Comparison of ENCODE assay signal across 9 mouse cellular contexts in the genomic region with DNA sequence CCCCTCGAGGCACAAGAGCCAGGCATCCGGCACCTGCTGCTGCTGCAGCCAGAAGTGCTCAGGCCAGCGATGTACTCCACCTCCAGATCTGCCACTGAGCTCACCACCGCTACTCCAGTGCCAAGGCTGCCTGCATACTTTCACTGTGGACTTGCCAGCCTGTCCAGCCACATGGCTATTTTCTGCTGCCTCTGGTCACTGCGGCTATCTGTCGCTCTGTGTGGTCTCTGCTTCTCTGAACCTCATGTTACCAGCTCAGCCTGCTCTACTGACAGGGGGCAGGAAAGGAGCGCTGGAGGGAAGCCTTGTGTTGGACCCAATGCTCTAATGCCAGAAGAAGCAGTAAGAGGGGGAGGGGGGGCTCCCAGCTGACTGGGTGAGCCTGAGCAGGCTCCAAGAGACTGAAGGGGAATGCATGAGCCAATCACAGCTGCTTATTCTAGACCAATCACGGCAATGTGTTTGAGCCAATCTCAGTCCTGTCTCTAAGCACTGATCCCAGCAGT. TPM values are rescaled to one million over a fixed set of nuclear protein-coding genes. Genes with fewer than 3 reads are reported as not detected.
DNase-seq lines count a peak whose midpoint lies in the region; ATAC-seq and TF ChIP-seq lines count a peak whose summit lies in the region.
"Had no signal": no experiment of that assay in that cellular context is flagged by ENCODE, and none has a peak within 500 bp of the region (broad histone marks: within the 10 kb centered on the region; RNA-seq: fewer than 3 reads in every experiment).

No protein-coding gene starts in this region.

- no peaks in the 10 kb centered on the region for H3K4me1 ChIP-seq in embryonic facial prominence, embryonic 11.5 days (ENCODE audit: control insufficient read depth, insufficient read depth, low read length)
- H3K4me1 ChIP-seq in midbrain, embryonic 10.5 days: peaks cover 31% of the 10 kb centered on the region

- peak; percentile 36 to 57 for DNase-seq in layer of hippocampus, adult 2 months (ENCODE audit: low spot score in 2 of 2)
- no peak for DNase-seq in layer of hippocampus, adult 9-10 months (ENCODE audit: low spot score)
- DNase-seq in embryonic facial prominence, embryonic 11.5 days (ENCODE audit: low spot score): peak; percentile 41
- DNase-seq in heart, adult 9 months (ENCODE audit: low spot score in 2 of 2): peak; percentile 34 to 50
- peak; percentile 19 for DNase-seq in kidney, adult 18-20 months
- peak; percentile 25 for DNase-seq in midbrain, embryonic 10.5 days (ENCODE audit: low spot score)
- no peak for DNase-seq in urinary bladder, postnatal 4 days (ENCODE audit: low spot score in 2 of 2)
- DNase-seq in urinary bladder, postnatal 25 days (ENCODE audit: low spot score): no peak

- no peak overlapping the region for H3K9ac ChIP-seq in embryonic facial prominence, embryonic 11.5 days (replicated peaks; ENCODE audit: low read length)

- TF ChIP-seq CTCF in layer of hippocampus, adult 2 months (conservative IDR thresholded peaks at IDR 0.05): no peak

- no peaks in the 10 kb centered on the region for H3K9me3 ChIP-seq in embryonic facial prominence, embryonic 11.5 days (replicated peaks; ENCODE audit: control insufficient read depth, low read length)
- H3K9me3 ChIP-seq in midbrain, embryonic 10.5 days (replicated peaks): no peaks in the 10 kb centered on the region

- H3K4me2 ChIP-seq in embryonic facial prominence, embryonic 11.5 days (ENCODE audit: low read depth, low read length): no peak overlapping the region

- no peaks in the 10 kb centered on the region for H3K36me3 ChIP-seq in embryonic facial prominence, embryonic 11.5 days (replicated peaks; ENCODE audit: control insufficient read depth, insufficient read depth, low read depth, low read length)
- H3K36me3 ChIP-seq in midbrain, embryonic 10.5 days: no peaks in the 10 kb centered on the region

- H3K27ac ChIP-seq in layer of hippocampus, adult 2 months: peak overlapping the region; percentile 66
- H3K27ac ChIP-seq in embryonic facial prominence, embryonic 11.5 days (replicated peaks; ENCODE audit: low read depth, low read length): no peak overlapping the region
- H3K27ac ChIP-seq in midbrain, embryonic 10.5 days (replicated peaks): peak overlapping the region; percentile 24; the same call in 1 of the 2 replicates
- H3K27ac ChIP-seq: macrophage had no signal

- 58% methylated on average over 8 of the region's 8 CpGs for whole genome bisulfite sequencing in embryonic facial prominence, embryonic 11.5 days
- 67% methylated on average over 8 of the region's 8 CpGs for WGBS in midbrain, embryonic 10.5 days

- H3K27me3 ChIP-seq in embryonic facial prominence, embryonic 11.5 days (ENCODE audit: control insufficient read depth, insufficient read depth, low read length): no peaks in the 10 kb centered on the region
- no peaks in the 10 kb centered on the region for H3K27me3 ChIP-seq in midbrain, embryonic 10.5 days (ENCODE audit: low read depth, poor library complexity, severe bottlenecking)

- peak; percentile 81 for ATAC-seq in embryonic facial prominence, embryonic 11.5 days (replicated peaks; ENCODE audit: insufficient number of reproducible peaks, low FRiP score, low TSS enrichment, low read depth)

- H3K4me3 ChIP-seq in layer of hippocampus, adult 2 months: no peak overlapping the region; the same call in 1 of the 2 replicates
- H3K4me3 ChIP-seq in embryonic facial prominence, embryonic 11.5 days (ENCODE audit: low read depth, low read length): no peak overlapping the region
- no peak overlapping the region for H3K4me3 ChIP-seq in midbrain, embryonic 10.5 days

RNA-seq across cellular contexts. Expression of a gene that starts 34.7 kb away (rescaled TPM):
- 1 to 10 TPM; 3.2 to 4.7 TPM for total RNA-seq in layer of hippocampus, adult 2 months (2021)
- polyA plus RNA-seq in embryonic facial prominence, embryonic 11.5 days (2014; fragmentation: Nextera tagmentation; extraction: Ambion mirVana): not detected in 2 replicates
- 0.11 TPM in 1 of 2 replicates, not detected in the other for polyA plus RNA-seq in midbrain, embryonic 10.5 days (2016; fragmentation: Nextera tagmentation; extraction: Ambion mirVana)
- polyA plus RNA-seq: macrophage had no signal

RNA-seq across cellular contexts. Expression of a gene that starts 37.8 kb away (rescaled TPM):
- 100 to 1,000 TPM; 117 to 123 TPM for total RNA-seq in layer of hippocampus, adult 2 months (2021)
- polyA plus RNA-seq in embryonic facial prominence, embryonic 11.5 days (2014; fragmentation: Nextera tagmentation; extraction: Ambion mirVana): 3.3 and 4.2 TPM in 2 replicates
- 3.8 and 4.5 TPM in 2 replicates for polyA plus RNA-seq in midbrain, embryonic 10.5 days (2016; fragmentation: Nextera tagmentation; extraction: Ambion mirVana)
- polyA plus RNA-seq: macrophage had no signal

Comparison
In these comparisons a context has a peak if more than half of its experiments do, and no peak if none do; other contexts are left out.
1. DNase-seq: peak in layer of hippocampus, adult 2 months (2 of 2), embryonic facial prominence, embryonic 11.5 days (single experiment), heart, adult 9 months (2 of 2), kidney, adult 18-20 months (single experiment) and midbrain, embryonic 10.5 days (single experiment); none in layer of hippocampus, adult 9-10 months (single experiment), urinary bladder, postnatal 4 days (0 of 2) and urinary bladder, postnatal 25 days (single experiment).